11 mouse cellular contexts compared by ENCODE assay signal in the genomic region with DNA sequence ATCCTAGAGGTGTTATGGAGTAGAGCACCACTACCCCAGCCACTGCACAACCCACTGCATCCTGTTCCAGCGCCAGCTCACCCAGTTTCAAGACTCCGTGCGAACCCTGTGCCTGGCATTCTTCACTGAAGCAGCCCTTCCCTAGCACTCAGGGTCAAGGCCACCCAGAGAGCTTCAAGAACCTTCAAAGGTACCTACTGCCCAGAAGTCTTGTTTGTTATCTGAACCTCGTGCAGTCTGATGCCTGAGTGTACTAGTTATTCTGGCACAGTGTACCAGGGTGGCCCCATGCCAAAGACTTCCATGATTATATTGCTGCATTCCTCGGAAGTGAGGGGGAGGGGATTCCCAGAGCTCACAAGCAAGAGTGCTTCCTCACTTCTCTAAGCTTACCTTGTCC. TPM values are rescaled to one million over a fixed set of nuclear protein-coding genes. Genes with fewer than 3 reads are reported as not detected.
DNase-seq lines count a peak whose midpoint lies in the region; ATAC-seq and TF ChIP-seq lines count a peak whose summit lies in the region.
"Had no signal": no experiment of that assay in that cellular context is flagged by ENCODE, and none has a peak within 500 bp of the region (broad histone marks: within the 10 kb centered on the region; RNA-seq: fewer than 3 reads in every experiment).

No protein-coding gene starts in this region.

- no peak overlapping the region for H3K4me3 ChIP-seq in hindbrain, postnatal 0 days (ENCODE audit: low read length)
- H3K4me3 ChIP-seq in hindbrain, embryonic 10.5 days: no peak overlapping the region
- H3K4me3 ChIP-seq in heart, embryonic 11.5 days (ENCODE audit: low read depth, low read length): no peak overlapping the region
- H3K4me3 ChIP-seq: embryonic facial prominence, embryonic 15.5 days; midbrain, embryonic 15.5 days had no signal

- peaks cover 62% of the 10 kb centered on the region for H3K36me3 ChIP-seq in hindbrain, postnatal 0 days (ENCODE audit: insufficient read depth, low read length)
- peaks cover 91% of the 10 kb centered on the region for H3K36me3 ChIP-seq in hindbrain, embryonic 10.5 days
- H3K36me3 ChIP-seq in heart, embryonic 11.5 days (ENCODE audit: control insufficient read depth, insufficient read depth, low read length): no peaks in the 10 kb centered on the region

- H3K4me1 ChIP-seq in hindbrain, postnatal 0 days (ENCODE audit: insufficient read depth, low read length): no peaks in the 10 kb centered on the region
- H3K4me1 ChIP-seq in hindbrain, embryonic 10.5 days (replicated peaks): 0 out of 2 replicates have a peak, but pooled peaks cover 3% of the 10 kb centered on the region
- no peaks in the 10 kb centered on the region; the same call in 1 of the 2 replicates for H3K4me1 ChIP-seq in heart, embryonic 11.5 days (ENCODE audit: control insufficient read depth, insufficient read depth, low read length)
- H3K4me1 ChIP-seq: midbrain, embryonic 15.5 days had no signal

- H3K9ac ChIP-seq in hindbrain, postnatal 0 days (replicated peaks; ENCODE audit: low read length): no peak overlapping the region
- H3K9ac ChIP-seq in heart, embryonic 11.5 days (ENCODE audit: low read depth, low read length): no peak overlapping the region
- H3K9ac ChIP-seq: embryonic facial prominence, embryonic 15.5 days; midbrain, embryonic 15.5 days had no signal

- ATAC-seq in hindbrain, postnatal 0 days: peak; percentile 21; the same call in 1 of the 2 replicates
- ATAC-seq in heart, embryonic 11.5 days (replicated peaks; ENCODE audit: insufficient number of reproducible peaks, low FRiP score, low TSS enrichment): no peak
- ATAC-seq: midbrain, embryonic 15.5 days had no signal

- no peak for TF ChIP-seq CTCF in hindbrain, postnatal 0 days (IDR thresholded peaks at IDR 0.05; ENCODE audit: low read depth)

- peak; percentile 23 for DNase-seq in hindbrain, postnatal 0 days (ENCODE audit: low spot score)
- DNase-seq in hindbrain, embryonic 10.5 days (ENCODE audit: low spot score): no peak
- DNase-seq in adipocyte (ENCODE audit: low spot score): peak; percentile 29
- peak; percentile 64 for DNase-seq in brain, adult 2 months (ENCODE audit: low read depth, low spot score)
- peak; percentile 36 to 51 for DNase-seq in lung, adult 18-20 months
- no peak for DNase-seq in yolk sac, embryonic 10.5 days (ENCODE audit: low spot score)
- no peak for DNase-seq in thymus, postnatal 4 days

- 57% methylated on average over 5 of the region's 5 CpGs for WGBS in hindbrain, postnatal 0 days
- 82% methylated on average over 5 of the region's 5 CpGs for WGBS in hindbrain, embryonic 10.5 days
- 66% methylated on average over 5 of the region's 5 CpGs for WGBS in heart, embryonic 11.5 days (ENCODE audit: insufficient replicate concordance)

- no peaks in the 10 kb centered on the region for H3K9me3 ChIP-seq in hindbrain, postnatal 0 days (ENCODE audit: low read length)
- H3K9me3 ChIP-seq in hindbrain, embryonic 10.5 days: no peaks in the 10 kb centered on the region
- H3K9me3 ChIP-seq in heart, embryonic 11.5 days (replicated peaks; ENCODE audit: control insufficient read depth, low read length): no peaks in the 10 kb centered on the region
- H3K9me3 ChIP-seq: embryonic facial prominence, embryonic 15.5 days; midbrain, embryonic 15.5 days had no signal

- H3K27me3 ChIP-seq in hindbrain, postnatal 0 days (ENCODE audit: insufficient read depth, low read length): no peaks in the 10 kb centered on the region
- H3K27me3 ChIP-seq in hindbrain, embryonic 10.5 days (ENCODE audit: insufficient read depth, poor library complexity, severe bottlenecking): no peaks in the 10 kb centered on the region
- H3K27me3 ChIP-seq in heart, embryonic 11.5 days (ENCODE audit: control insufficient read depth, insufficient read depth, low read length): no peaks in the 10 kb centered on the region
- H3K27me3 ChIP-seq: embryonic facial prominence, embryonic 15.5 days; midbrain, embryonic 15.5 days had no signal

- H3K4me2 ChIP-seq in hindbrain, postnatal 0 days (ENCODE audit: low read depth, low read length): no peak overlapping the region
- H3K4me2 ChIP-seq in heart, embryonic 11.5 days: no peak overlapping the region
- H3K4me2 ChIP-seq: embryonic facial prominence, embryonic 15.5 days; midbrain, embryonic 15.5 days had no signal

- no peak overlapping the region for H3K27ac ChIP-seq in hindbrain, postnatal 0 days
- no peak overlapping the region for H3K27ac ChIP-seq in hindbrain, embryonic 10.5 days
- H3K27ac ChIP-seq in heart, embryonic 11.5 days (ENCODE audit: low read depth, low read length): no peak overlapping the region
- H3K27ac ChIP-seq: embryonic facial prominence, embryonic 15.5 days; midbrain, embryonic 15.5 days had no signal

RNA-seq across cellular contexts. Expression of a gene that starts 38.1 kb away (rescaled TPM):
- 600 and 696 TPM in 2 replicates for total RNA-seq in hindbrain, postnatal 0 days (2014; rRNA removed)
- polyA plus RNA-seq in hindbrain, postnatal 0 days (2015; fragmentation: Nextera tagmentation; extraction: Ambion mirVana): 651 and 675 TPM in 2 replicates
- 48.2 and 79.0 TPM in 2 replicates for polyA plus RNA-seq in hindbrain, embryonic 10.5 days (2016; fragmentation: Nextera tagmentation; extraction: Ambion mirVana)
- 5.7 and 6.3 TPM in 2 replicates for polyA plus RNA-seq in heart, embryonic 11.5 days (2014; fragmentation: Nextera tagmentation; extraction: Ambion mirVana)

RNA-seq across cellular contexts. Expression of a gene that starts 57.6 kb away (rescaled TPM):
- not detected in 2 replicates for total RNA-seq in hindbrain, postnatal 0 days (2014; rRNA removed)
- polyA plus RNA-seq in hindbrain, postnatal 0 days (2015; fragmentation: Nextera tagmentation; extraction: Ambion mirVana): not detected in 2 replicates
- not detected in 2 replicates for polyA plus RNA-seq in hindbrain, embryonic 10.5 days (2016; fragmentation: Nextera tagmentation; extraction: Ambion mirVana)
- not detected in 2 replicates for polyA plus RNA-seq in heart, embryonic 11.5 days (2014; fragmentation: Nextera tagmentation; extraction: Ambion mirVana)
- polyA plus RNA-seq: embryonic facial prominence, embryonic 15.5 days; midbrain, embryonic 15.5 days; stomach, embryonic 14.5 days had no signal

Comparison
In these comparisons a context has a peak if more than half of its experiments do, and no peak if none do; other contexts are left out.
1. DNase-seq: peak in hindbrain, postnatal 0 days (single experiment), adipocyte (single experiment), brain, adult 2 months (single experiment) and lung, adult 18-20 months (2 of 2); none in hindbrain, embryonic 10.5 days (single experiment), yolk sac, embryonic 10.5 days (single experiment) and thymus, postnatal 4 days (single experiment).